Mouse (Mus musculus) embryonic fibroblast, embryonic 13.5 days (primary cell): ENCODE measurements at regions not wholly inside any gene's neighbourhood (a gene's known extent, or its start where the extent isn't known, plus 50 kb on each side); places are given as distances from the start of the nearest gene placed in this dataset.
A peak's percentile ranks its signal among the peaks of the same experiment; 100 is the strongest.

Experiments used
- H3K27ac ChIP-seq: 2 replicates; pipeline ENCODE4 v1.5.1; 2012; ENCODE audit warnings: low read length, control low read depth, inconsistent platforms; ENCODE audit not compliant: insufficient read depth
- H3K4me1 ChIP-seq: 2 replicates; pipeline ENCODE4 v1.6.1; 2011; ENCODE audit warnings: low read length; ENCODE audit not compliant: control insufficient read depth, insufficient read depth
- H3K4me3 ChIP-seq: 2 replicates; pipeline ENCODE4 v1.5.1; 2011; ENCODE audit warnings: mild to moderate bottlenecking, control low read depth, low read length; ENCODE audit not compliant: insufficient read depth
- CTCF ChIP-seq: IDR thresholded peaks from 2 replicates; pipeline ENCODE4 v1.5.1; 2011; ENCODE audit warnings: mild to moderate bottlenecking, control low read depth, low read length, moderate library complexity, borderline replicate concordance; ENCODE audit not compliant: insufficient read depth
- POLR2A ChIP-seq: IDR thresholded peaks from 2 replicates; pipeline ENCODE4 v1.6.1; 2011; ENCODE audit warnings: low read depth, mild to moderate bottlenecking, control low read depth, low read length, moderate library complexity

- no peak overlapping the region for H3K4me3 ChIP-seq
- H3K27ac ChIP-seq, result no peak overlapping the region
- H3K4me1 ChIP-seq, result peaks cover 10% of the 10 kb centered on the region
- no peak for TF ChIP-seq CTCF
- TF ChIP-seq POLR2A, result no peak
These were observed 262.2 kb downstream of the Gm11361 start for GRCm38 (mm10) chr13:28519383-28520126.

GRCm38 (mm10) chr13:28517161-28517560 lies 259.8 kb downstream of the Gm11361 start:
- Histone ChIP-seq H3K4me3 (no peak overlapping the region), H3K4me1 (peaks cover 2% of the 10 kb centered on the region; the same call in 1 of the 2 replicates), H3K27ac (no peak overlapping the region)
- no peak for TF ChIP-seq CTCF
- no peak for TF ChIP-seq POLR2A

GRCm38 (mm10) chr13:28516636-28517035 lies 259.3 kb downstream of the Gm11361 start:
- no peak for TF ChIP-seq CTCF
- TF ChIP-seq POLR2A, result no peak
- no peak overlapping the region for H3K27ac ChIP-seq
- H3K4me1 ChIP-seq, result peaks cover 2% of the 10 kb centered on the region; the same call in 1 of the 2 replicates
- no peak overlapping the region for H3K4me3 ChIP-seq

- TF ChIP-seq CTCF (no peak), POLR2A (no peak)
- H3K4me1 ChIP-seq, result no peaks in the 10 kb centered on the region; the same call in 1 of the 2 replicates
- H3K4me3 ChIP-seq, result no peak overlapping the region
- no peak overlapping the region for H3K27ac ChIP-seq
These were observed 256.9 kb downstream of the Gm11361 start for GRCm38 (mm10) chr13:28514245-28514644.

GRCm38 (mm10) chr13:28513336-28513735 lies 256.0 kb downstream of the Gm11361 start:
- H3K4me3 ChIP-seq, result no peak overlapping the region
- no peaks in the 10 kb centered on the region for H3K4me1 ChIP-seq
- no peak for TF ChIP-seq POLR2A
- TF ChIP-seq CTCF, result no peak
- no peak overlapping the region for H3K27ac ChIP-seq

GRCm38 (mm10) chr13:28512573-28513334 lies 255.4 kb downstream of the Gm11361 start:
- no peak overlapping the region for H3K27ac ChIP-seq
- no peak overlapping the region for H3K4me3 ChIP-seq
- H3K4me1 ChIP-seq, result no peaks in the 10 kb centered on the region
- TF ChIP-seq CTCF, result no peak
- TF ChIP-seq POLR2A, result no peak

GRCm38 (mm10) chr13:28508184-28508583 lies 250.9 kb downstream of the Gm11361 start:
- Histone ChIP-seq H3K27ac (0 out of 2 replicates have a peak overlapping the region, but pooled peaks have one; percentile 11), H3K4me1 (no peaks in the 10 kb centered on the region)
- TF ChIP-seq CTCF, result no peak
- TF ChIP-seq POLR2A, result no peak

GRCm38 (mm10) chr13:28507783-28508182 lies 250.5 kb downstream of the Gm11361 start:
- H3K4me1 ChIP-seq, result no peaks in the 10 kb centered on the region
- no peak overlapping the region for H3K4me3 ChIP-seq
- TF ChIP-seq POLR2A, result no peak
- TF ChIP-seq CTCF, result no peak
- no peak overlapping the region for H3K27ac ChIP-seq

More at GRCm38 (mm10) chr13:28508184-28508583, 250.9 kb downstream of the Gm11361 start:
- H3K4me3 ChIP-seq, result no peak overlapping the region

GRCm38 (mm10) chr13:28504340-28504739 lies 247.0 kb downstream of the Gm11361 start:
- Histone ChIP-seq H3K4me3 (no peak overlapping the region), H3K4me1 (no peaks in the 10 kb centered on the region), H3K27ac (no peak overlapping the region)
- TF ChIP-seq POLR2A (no peak), CTCF (no peak)

- Histone ChIP-seq H3K4me1 (no peaks in the 10 kb centered on the region), H3K27ac (no peak overlapping the region), H3K4me3 (no peak overlapping the region)
- TF ChIP-seq CTCF (no peak), POLR2A (no peak)
These were observed 244.8 kb downstream of the Gm11361 start for GRCm38 (mm10) chr13:28502171-28502570.
